Mouse (Mus musculus): ENCODE measurements at regions not wholly inside any gene's neighbourhood (a gene's known extent, or its start where the extent isn't known, plus 50 kb on each side); places are given as distances from the start of the nearest gene placed in this dataset.

- Histone ChIP-seq H3K4me3 (ENCODE audit: low read depth, low read length) (no peak overlapping the region), H3K4me1 (replicated peaks; ENCODE audit: control insufficient read depth, insufficient read depth, low read length) (no peaks in the 10 kb centered on the region), H3K27ac (ENCODE audit: low read depth, low read length) (no peak overlapping the region), H3K9ac (ENCODE audit: low read length) (no peak overlapping the region), H3K9me3 (ENCODE audit: control insufficient read depth, low read length) (no peaks in the 10 kb centered on the region), H3K27me3 (ENCODE audit: control insufficient read depth, insufficient read depth, low read length) (no peaks in the 10 kb centered on the region), H3K4me2 (ENCODE audit: low read depth, low read length, severe bottlenecking) (no peak overlapping the region), H3K36me3 (ENCODE audit: control insufficient read depth, insufficient read depth, low read length) (no peaks in the 10 kb centered on the region)
- DNase-seq (ENCODE audit: low spot score) (no peak), ATAC-seq (replicated peaks; ENCODE audit: low FRiP score) (no peak)
- 74% methylated on average over 5 of the region's 5 CpGs for WGBS
These were observed 1208.1 kb upstream of the Adgrl2 start for GRCm38 (mm10) chr3:150198492-150198891.

- no peak for ATAC-seq (replicated peaks; ENCODE audit: low FRiP score)
- no peaks in the 10 kb centered on the region for H3K4me1 ChIP-seq (replicated peaks; ENCODE audit: control insufficient read depth, insufficient read depth, low read length)
These were observed 1215.5 kb upstream of the Adgrl2 start for GRCm38 (mm10) chr3:150205902-150206301.

GRCm38 (mm10) chr3:150233279-150233678, 1204.4 kb upstream of the Adgrl4 start:
- Histone ChIP-seq H3K27me3 (ENCODE audit: control insufficient read depth, insufficient read depth, low read length) (no peaks in the 10 kb centered on the region), H3K36me3 (ENCODE audit: control insufficient read depth, insufficient read depth, low read length) (no peaks in the 10 kb centered on the region), H3K4me2 (ENCODE audit: low read depth, low read length, severe bottlenecking) (no peak overlapping the region), H3K27ac (ENCODE audit: low read depth, low read length) (no peak overlapping the region), H3K9me3 (ENCODE audit: control insufficient read depth, low read length) (no peaks in the 10 kb centered on the region), H3K4me1 (replicated peaks; ENCODE audit: control insufficient read depth, insufficient read depth, low read length) (no peaks in the 10 kb centered on the region), H3K9ac (ENCODE audit: low read length) (no peak overlapping the region), H3K4me3 (ENCODE audit: low read depth, low read length) (no peak overlapping the region)
- WGBS, result 93% methylated on average over 2 of the region's 2 CpGs
- DNase-seq (ENCODE audit: low spot score) (no peak), ATAC-seq (replicated peaks; ENCODE audit: low FRiP score) (no peak)

More at GRCm38 (mm10) chr3:150205902-150206301, 1215.5 kb upstream of the Adgrl2 start:
- Histone ChIP-seq H3K36me3 (ENCODE audit: control insufficient read depth, insufficient read depth, low read length) (no peaks in the 10 kb centered on the region), H3K9ac (ENCODE audit: low read length) (no peak overlapping the region), H3K9me3 (ENCODE audit: control insufficient read depth, low read length) (no peaks in the 10 kb centered on the region), H3K4me2 (ENCODE audit: low read depth, low read length, severe bottlenecking) (no peak overlapping the region), H3K4me3 (ENCODE audit: low read depth, low read length) (no peak overlapping the region), H3K27ac (ENCODE audit: low read depth, low read length) (no peak overlapping the region), H3K27me3 (ENCODE audit: control insufficient read depth, insufficient read depth, low read length) (no peaks in the 10 kb centered on the region)
- DNase-seq (ENCODE audit: low spot score), result no peak

- WGBS, result 89% methylated on average over 7 of the region's 7 CpGs
- H3K4me3 ChIP-seq (ENCODE audit: low read depth, low read length), result no peak overlapping the region
- H3K4me1 ChIP-seq (replicated peaks; ENCODE audit: control insufficient read depth, insufficient read depth, low read length), result no peaks in the 10 kb centered on the region
- no peak overlapping the region for H3K9ac ChIP-seq (ENCODE audit: low read length)
- no peaks in the 10 kb centered on the region for H3K9me3 ChIP-seq (ENCODE audit: control insufficient read depth, low read length)
- DNase-seq (ENCODE audit: low spot score), result no peak
- H3K4me2 ChIP-seq (ENCODE audit: low read depth, low read length, severe bottlenecking), result no peak overlapping the region
- no peak for ATAC-seq (replicated peaks; ENCODE audit: low FRiP score)
- H3K36me3 ChIP-seq (ENCODE audit: control insufficient read depth, insufficient read depth, low read length), result no peaks in the 10 kb centered on the region
- no peak overlapping the region for H3K27ac ChIP-seq (ENCODE audit: low read depth, low read length)
- H3K27me3 ChIP-seq (ENCODE audit: control insufficient read depth, insufficient read depth, low read length), result no peaks in the 10 kb centered on the region
These were observed 1200.6 kb upstream of the Adgrl4 start for GRCm38 (mm10) chr3:150236946-150237600.

GRCm38 (mm10) chr3:150275038-150275437, 1162.6 kb upstream of the Adgrl4 start:
- H3K27me3 ChIP-seq (ENCODE audit: control insufficient read depth, insufficient read depth, low read length), result no peaks in the 10 kb centered on the region
- no peaks in the 10 kb centered on the region for H3K9me3 ChIP-seq (ENCODE audit: control insufficient read depth, low read length)
- no peaks in the 10 kb centered on the region for H3K36me3 ChIP-seq (ENCODE audit: control insufficient read depth, insufficient read depth, low read length)
- no peaks in the 10 kb centered on the region for H3K4me1 ChIP-seq (replicated peaks; ENCODE audit: control insufficient read depth, insufficient read depth, low read length)
- no peak overlapping the region for H3K27ac ChIP-seq (ENCODE audit: low read depth, low read length)
- DNase-seq (ENCODE audit: low spot score) (no peak), ATAC-seq (replicated peaks; ENCODE audit: low FRiP score) (no peak; the same call in 1 of the 2 replicates)
- H3K4me3 ChIP-seq (ENCODE audit: low read depth, low read length), result no peak overlapping the region
- no peak overlapping the region for H3K9ac ChIP-seq (ENCODE audit: low read length)
- H3K4me2 ChIP-seq (ENCODE audit: low read depth, low read length, severe bottlenecking), result no peak overlapping the region
- 88% methylated on average over 2 of the region's 2 CpGs for WGBS

GRCm38 (mm10) chr3:150296057-150296710, 1141.5 kb upstream of the Adgrl4 start:
- Histone ChIP-seq H3K9ac (ENCODE audit: low read length) (no peak overlapping the region), H3K36me3 (ENCODE audit: control insufficient read depth, insufficient read depth, low read length) (no peaks in the 10 kb centered on the region), H3K4me2 (ENCODE audit: low read depth, low read length, severe bottlenecking) (no peak overlapping the region), H3K4me3 (ENCODE audit: low read depth, low read length) (no peak overlapping the region), H3K9me3 (ENCODE audit: control insufficient read depth, low read length) (no peaks in the 10 kb centered on the region), H3K4me1 (replicated peaks; ENCODE audit: control insufficient read depth, insufficient read depth, low read length) (no peaks in the 10 kb centered on the region), H3K27ac (ENCODE audit: low read depth, low read length) (no peak overlapping the region), H3K27me3 (ENCODE audit: control insufficient read depth, insufficient read depth, low read length) (no peaks in the 10 kb centered on the region)
- 64% methylated on average over 2 of the region's 2 CpGs for WGBS
- no peak for ATAC-seq (replicated peaks; ENCODE audit: low FRiP score)
- DNase-seq (ENCODE audit: low spot score), result no peak

GRCm38 (mm10) chr3:150328811-150329210, 1108.9 kb upstream of the Adgrl4 start:
- WGBS, result 92% methylated on average over 6 of the region's 6 CpGs
- H3K27ac ChIP-seq (ENCODE audit: low read depth, low read length), result no peak overlapping the region
- H3K4me1 ChIP-seq (replicated peaks; ENCODE audit: control insufficient read depth, insufficient read depth, low read length), result no peaks in the 10 kb centered on the region
- ATAC-seq (replicated peaks; ENCODE audit: low FRiP score) (no peak), DNase-seq (ENCODE audit: low spot score) (no peak)
- no peaks in the 10 kb centered on the region for H3K27me3 ChIP-seq (ENCODE audit: control insufficient read depth, insufficient read depth, low read length)
- H3K9me3 ChIP-seq (ENCODE audit: control insufficient read depth, low read length), result no peaks in the 10 kb centered on the region
- H3K4me3 ChIP-seq (ENCODE audit: low read depth, low read length), result no peak overlapping the region
- H3K9ac ChIP-seq (ENCODE audit: low read length), result no peak overlapping the region
- no peak overlapping the region for H3K4me2 ChIP-seq (ENCODE audit: low read depth, low read length, severe bottlenecking)
- no peaks in the 10 kb centered on the region for H3K36me3 ChIP-seq (ENCODE audit: control insufficient read depth, insufficient read depth, low read length)

- H3K36me3 ChIP-seq (ENCODE audit: control insufficient read depth, insufficient read depth, low read length), result no peaks in the 10 kb centered on the region
- WGBS, result 22% methylated on average over 9 of the region's 9 CpGs
- no peaks in the 10 kb centered on the region for H3K27me3 ChIP-seq (ENCODE audit: control insufficient read depth, insufficient read depth, low read length)
- H3K9ac ChIP-seq (ENCODE audit: low read length), result no peak overlapping the region
- H3K9me3 ChIP-seq (ENCODE audit: control insufficient read depth, low read length), result no peaks in the 10 kb centered on the region
- H3K4me3 ChIP-seq (ENCODE audit: low read depth, low read length), result no peak overlapping the region
- 0 out of 2 replicates have a peak, but pooled peaks cover 2% of the 10 kb centered on the region for H3K4me1 ChIP-seq (replicated peaks; ENCODE audit: control insufficient read depth, insufficient read depth, low read length)
- ATAC-seq (replicated peaks; ENCODE audit: low FRiP score) (peak; percentile 63; the same call in 1 of the 2 replicates), DNase-seq (ENCODE audit: low spot score) (no peak)
- no peak overlapping the region for H3K27ac ChIP-seq (ENCODE audit: low read depth, low read length)
- no peak overlapping the region for H3K4me2 ChIP-seq (ENCODE audit: low read depth, low read length, severe bottlenecking)
These were observed 1085.5 kb upstream of the Adgrl4 start for GRCm38 (mm10) chr3:150352139-150352725.

Data from forebrain, embryonic 11.5 days (tissue).